ENCODE assay signal across 18 mouse cellular contexts in genomic region chr2:102426434-102426833, GRCm38 (mm10).
"Had no signal": no experiment of that assay in that cellular context is flagged by ENCODE, and none has a peak within 500 bp of the region (broad histone marks: within the 10 kb centered on the region; RNA-seq: fewer than 3 reads in every experiment).

No protein-coding gene starts in this region.

- H3K4me3 ChIP-seq: liver, embryonic 12.5 days; myocyte; neural tube, embryonic 13.5 days; neural tube, embryonic 15.5 days had no signal

- H3K4me1 ChIP-seq: liver, embryonic 12.5 days; neural tube, embryonic 13.5 days; neural tube, embryonic 15.5 days had no signal

- H3K36me3 ChIP-seq: liver, embryonic 12.5 days; neural tube, embryonic 13.5 days; neural tube, embryonic 15.5 days had no signal

- ATAC-seq: liver, embryonic 12.5 days had no signal

- H3K4me2 ChIP-seq: liver, embryonic 12.5 days; lung, embryonic 14.5 days; neural tube, embryonic 13.5 days; neural tube, embryonic 15.5 days had no signal

- H3K27me3 ChIP-seq: liver, embryonic 12.5 days; neural tube, embryonic 13.5 days; neural tube, embryonic 15.5 days had no signal

- H3K9ac ChIP-seq: liver, embryonic 12.5 days; liver, embryonic 14.5 days; lung, embryonic 14.5 days; neural tube, embryonic 13.5 days; neural tube, embryonic 15.5 days had no signal

- DNase-seq: lung, adult 18-20 months; lung, embryonic 14.5 days; lung, postnatal 10 days; lung, postnatal 4 days; midbrain, embryonic 14.5 days; retina, postnatal 1 day; right cerebral cortex, adult 18-20 months; right cerebral cortex, postnatal 25 days; right cerebral cortex, postnatal 4 days; spleen, adult 18-20 months; thymus, adult 18-20 months; thymus, postnatal 14 days; thymus, postnatal 36 days had no signal

- H3K9me3 ChIP-seq: liver, embryonic 12.5 days; neural tube, embryonic 13.5 days; neural tube, embryonic 15.5 days had no signal

- H3K27ac ChIP-seq: liver, embryonic 12.5 days; liver, embryonic 14.5 days; neural tube, embryonic 13.5 days; neural tube, embryonic 15.5 days had no signal
